Mouse (Mus musculus): ENCODE data around the gene Cyp27a1.

The Cyp27a1 gene

GRCm38 (mm10) chr1:74714967-74715366 lies 1.6 kb downstream of the Cyp27a1 start:
- in situ Hi-C loops (cut with MboI; ENCODE audit: low pct_unique_long_range_greater_than_20kb in 1 of 2, low sequenced_read_pairs in 2 of 2, unreplicated experiment in 1 of 2), result loop anchor here in 1 of 2 experiments (5.0 kb wide), 1 partner anchor 42 kb away; no protein-coding TSS in a partner anchor

- in situ Hi-C loops (cut with MboI; ENCODE audit: low pct_unique_long_range_greater_than_20kb in 1 of 2, low sequenced_read_pairs in 2 of 2, unreplicated experiment in 1 of 2), result loop anchor here in 1 of 2 experiments (5.0 kb wide), 1 partner anchor 42 kb away; no protein-coding TSS in a partner anchor
These were observed 2.1 kb downstream of the Cyp27a1 start for GRCm38 (mm10) chr1:74715468-74715867.

GRCm38 (mm10) chr1:74715886-74716285 lies 2.5 kb downstream of the Cyp27a1 start:
- in situ Hi-C loops (cut with MboI; ENCODE audit: low pct_unique_long_range_greater_than_20kb in 1 of 2, low sequenced_read_pairs in 2 of 2, unreplicated experiment in 1 of 2), result loop anchor here in 1 of 2 experiments (5.0 kb wide), 1 partner anchor 41 kb away; no protein-coding TSS in a partner anchor

- in situ Hi-C loops (cut with MboI; ENCODE audit: low pct_unique_long_range_greater_than_20kb in 1 of 2, low sequenced_read_pairs in 2 of 2, unreplicated experiment in 1 of 2), result loop anchor here in 1 of 2 experiments (5.0 kb wide), 1 partner anchor 39 kb away; no protein-coding TSS in a partner anchor
These were observed 4.7 kb downstream of the Cyp27a1 start for GRCm38 (mm10) chr1:74718113-74718512.

- in situ Hi-C loops (cut with MboI; ENCODE audit: low pct_unique_long_range_greater_than_20kb in 1 of 2, low sequenced_read_pairs in 2 of 2, unreplicated experiment in 1 of 2), result loop anchor here in 1 of 2 experiments (5.0 kb wide), 1 partner anchor 38 kb away; no protein-coding TSS in a partner anchor
These were observed 5.9 kb downstream of the Cyp27a1 start for GRCm38 (mm10) chr1:74719281-74719680.

- in situ Hi-C loops (cut with MboI; ENCODE audit: low pct_unique_long_range_greater_than_20kb in 1 of 2, low sequenced_read_pairs in 2 of 2, unreplicated experiment in 1 of 2), result no loop called here
These were observed 8.3 kb downstream of the Cyp27a1 start for GRCm38 (mm10) chr1:74721657-74722056.

GRCm38 (mm10) chr1:74723748-74724147 lies 10.4 kb downstream of the Cyp27a1 start:
- in situ Hi-C loops (cut with MboI; ENCODE audit: low pct_unique_long_range_greater_than_20kb in 1 of 2, low sequenced_read_pairs in 2 of 2, unreplicated experiment in 1 of 2), result no loop called here

GRCm38 (mm10) chr1:74726114-74726513 lies 12.7 kb downstream of the Cyp27a1 start:
- in situ Hi-C loops (cut with MboI; ENCODE audit: low pct_unique_long_range_greater_than_20kb in 1 of 2, low sequenced_read_pairs in 2 of 2, unreplicated experiment in 1 of 2), result no loop called here

GRCm38 (mm10) chr1:74726674-74727073 lies 13.3 kb downstream of the Cyp27a1 start:
- in situ Hi-C loops (cut with MboI; ENCODE audit: low pct_unique_long_range_greater_than_20kb in 1 of 2, low sequenced_read_pairs in 2 of 2, unreplicated experiment in 1 of 2), result no loop called here

- in situ Hi-C loops (cut with MboI; ENCODE audit: low pct_unique_long_range_greater_than_20kb in 1 of 2, low sequenced_read_pairs in 2 of 2, unreplicated experiment in 1 of 2), result no loop called here
These were observed 15.1 kb downstream of the Cyp27a1 start for GRCm38 (mm10) chr1:74728446-74728845.

- in situ Hi-C loops (cut with MboI; ENCODE audit: low pct_unique_long_range_greater_than_20kb in 1 of 2, low sequenced_read_pairs in 2 of 2, unreplicated experiment in 1 of 2), result no loop called here
These were observed 23.6 kb downstream of the Cyp27a1 start for GRCm38 (mm10) chr1:74736977-74737376.

- in situ Hi-C loops (cut with MboI; ENCODE audit: low pct_unique_long_range_greater_than_20kb in 1 of 2, low sequenced_read_pairs in 2 of 2, unreplicated experiment in 1 of 2), result no loop called here
These were observed 24.1 kb downstream of the Cyp27a1 start for GRCm38 (mm10) chr1:74737500-74737899.

- in situ Hi-C loops (cut with MboI; ENCODE audit: low pct_unique_long_range_greater_than_20kb in 1 of 2, low sequenced_read_pairs in 2 of 2, unreplicated experiment in 1 of 2), result no loop called here
These were observed 27.5 kb downstream of the Cyp27a1 start for GRCm38 (mm10) chr1:74740846-74741245.

GRCm38 (mm10) chr1:74747335-74747734 lies 34.0 kb downstream of the Cyp27a1 start:
- in situ Hi-C loops (cut with MboI; ENCODE audit: low pct_unique_long_range_greater_than_20kb in 1 of 2, low sequenced_read_pairs in 2 of 2, unreplicated experiment in 1 of 2), result no loop called here

GRCm38 (mm10) chr1:74748643-74749271 lies 35.4 kb downstream of the Cyp27a1 start, which contains the start of gene Prkag3:
TSS of gene Prkag3 (minus strand) at chr1:74749221.
- in situ Hi-C loops (cut with MboI; ENCODE audit: low pct_unique_long_range_greater_than_20kb in 1 of 2, low sequenced_read_pairs in 2 of 2, unreplicated experiment in 1 of 2), result no loop called here

- in situ Hi-C loops (cut with MboI; ENCODE audit: low pct_unique_long_range_greater_than_20kb in 1 of 2, low sequenced_read_pairs in 2 of 2, unreplicated experiment in 1 of 2), result no loop called here
These were observed 35.9 kb downstream of the Cyp27a1 start for GRCm38 (mm10) chr1:74749301-74749700.

- in situ Hi-C loops (cut with MboI; ENCODE audit: low pct_unique_long_range_greater_than_20kb in 1 of 2, low sequenced_read_pairs in 2 of 2, unreplicated experiment in 1 of 2), result no loop called here
These were observed 37.3 kb downstream of the Cyp27a1 start for GRCm38 (mm10) chr1:74750683-74751082.

- in situ Hi-C loops (cut with MboI; ENCODE audit: low pct_unique_long_range_greater_than_20kb in 1 of 2, low sequenced_read_pairs in 2 of 2, unreplicated experiment in 1 of 2), result no loop called here
These were observed 38.8 kb downstream of the Cyp27a1 start for GRCm38 (mm10) chr1:74752150-74752549.

GRCm38 (mm10) chr1:74752833-74753232 lies 39.5 kb downstream of the Cyp27a1 start:
- in situ Hi-C loops (cut with MboI; ENCODE audit: low pct_unique_long_range_greater_than_20kb in 1 of 2, low sequenced_read_pairs in 2 of 2, unreplicated experiment in 1 of 2), result no loop called here
